Mouse (Mus musculus): ENCODE measurements around the gene Lipm.

The Lipm gene

GRCm38 (mm10) chr19:34165891-34166290, 65.2 kb downstream of the Lipm start, which contains the start of gene Ankrd22:
TSS of gene Ankrd22 (minus strand) at chr19:34166053.
- no peak for DNase-seq (ENCODE audit: low read depth, low spot score)

- DNase-seq (ENCODE audit: low read depth, low spot score) = no peak
Observed at GRCm38 (mm10) chr19:34166386-34166785, 65.7 kb downstream of the Lipm start.

- no peak for DNase-seq (ENCODE audit: low read depth, low spot score)
Observed at GRCm38 (mm10) chr19:34167896-34168661, 67.3 kb downstream of the Lipm start.

- no peak for DNase-seq (ENCODE audit: low read depth, low spot score)
Observed at GRCm38 (mm10) chr19:34169121-34169520, 68.4 kb downstream of the Lipm start.

- DNase-seq (ENCODE audit: low read depth, low spot score) = no peak
Observed at GRCm38 (mm10) chr19:34171167-34171566, 70.4 kb downstream of the Lipm start.
